Mouse (Mus musculus): ENCODE data around the gene Uchl1.

Gene Uchl1

DNA sequence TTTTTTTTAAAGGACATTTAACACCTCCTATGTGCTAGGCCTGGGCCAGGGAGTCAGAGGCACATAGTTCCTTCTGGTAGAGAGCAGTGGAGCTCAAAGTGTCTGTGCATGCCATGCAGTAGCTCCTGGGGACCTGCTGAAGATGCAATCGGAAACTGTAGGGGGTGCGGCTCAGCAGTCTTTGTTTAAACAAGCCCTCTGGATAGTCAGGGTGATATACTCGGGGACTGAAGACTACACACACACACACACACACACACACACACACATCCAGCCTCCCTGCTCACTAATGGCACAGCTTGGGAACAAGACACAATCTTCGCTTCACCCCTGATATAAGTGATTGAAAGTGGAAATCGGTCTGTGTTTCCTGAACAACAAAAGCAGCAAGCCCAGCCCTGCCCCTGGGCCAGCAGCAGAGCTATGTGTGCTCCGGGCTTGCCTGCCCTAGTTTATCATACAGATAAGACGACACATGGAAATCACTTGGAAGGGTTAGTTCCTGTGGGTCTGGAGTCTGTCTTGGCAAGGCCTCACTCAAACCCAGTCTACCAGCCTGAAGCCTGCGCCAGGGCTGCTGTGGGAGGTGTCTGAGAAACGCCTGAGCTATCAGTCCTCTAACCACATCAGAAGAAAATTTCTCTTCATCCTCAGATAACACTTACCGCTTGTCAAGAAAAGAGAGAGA lies 27.6 kb downstream of the Uchl1 start:
- in situ Hi-C loops (cut with MboI, MseI): loop anchor here (5.0 kb wide), 1 partner anchor 304 kb away; no protein-coding TSS in a partner anchor

DNA sequence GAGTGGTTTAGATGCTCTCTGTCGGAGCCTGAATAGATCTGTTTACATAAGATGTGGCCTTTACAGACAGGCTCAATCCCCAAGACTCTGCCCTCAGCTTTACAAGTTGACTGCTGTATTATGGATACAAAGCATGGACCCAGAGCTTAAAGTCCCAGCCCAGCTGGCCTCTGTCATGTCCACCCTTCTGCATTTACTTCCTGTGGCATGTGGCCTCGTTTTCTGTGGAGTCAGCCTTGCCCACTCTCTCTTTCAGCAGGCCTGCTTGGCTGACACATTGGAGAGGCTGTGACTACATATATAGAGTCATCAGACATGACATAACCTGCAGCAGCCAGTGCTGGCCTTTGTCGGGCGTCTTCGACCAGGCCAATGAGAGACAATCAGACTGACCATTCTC lies 32.0 kb downstream of the Uchl1 start:
- in situ Hi-C loops (cut with MboI, MseI): no loop called here

DNA sequence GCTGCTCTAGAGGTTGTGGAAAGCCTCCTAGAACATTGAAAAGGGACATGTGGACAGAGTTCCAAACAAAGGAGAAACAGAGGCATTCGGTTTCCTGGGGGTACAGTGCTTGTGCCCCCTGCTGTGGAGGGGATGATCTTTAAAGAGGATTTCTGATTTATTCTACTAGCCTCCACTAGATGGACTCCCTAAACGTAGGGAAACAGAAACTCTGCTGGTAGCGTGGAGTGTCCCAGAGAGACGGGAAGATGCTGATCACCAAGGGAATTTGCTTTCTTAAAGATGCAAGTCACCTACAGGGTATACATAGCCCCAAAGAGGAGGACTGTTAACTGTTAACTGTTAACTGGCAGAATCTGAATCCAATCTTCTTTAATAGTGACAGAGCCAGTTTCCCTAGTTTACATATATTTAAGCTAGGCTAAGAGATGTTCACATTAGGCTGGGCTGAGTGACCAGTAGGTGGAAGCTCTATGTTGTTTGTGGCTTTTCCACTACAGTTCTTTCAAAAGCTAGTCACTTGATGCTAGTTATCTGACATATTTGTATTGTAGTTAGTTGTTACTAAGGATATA lies 34.6 kb downstream of the Uchl1 start:
- in situ Hi-C loops (cut with MboI, MseI): no loop called here

DNA sequence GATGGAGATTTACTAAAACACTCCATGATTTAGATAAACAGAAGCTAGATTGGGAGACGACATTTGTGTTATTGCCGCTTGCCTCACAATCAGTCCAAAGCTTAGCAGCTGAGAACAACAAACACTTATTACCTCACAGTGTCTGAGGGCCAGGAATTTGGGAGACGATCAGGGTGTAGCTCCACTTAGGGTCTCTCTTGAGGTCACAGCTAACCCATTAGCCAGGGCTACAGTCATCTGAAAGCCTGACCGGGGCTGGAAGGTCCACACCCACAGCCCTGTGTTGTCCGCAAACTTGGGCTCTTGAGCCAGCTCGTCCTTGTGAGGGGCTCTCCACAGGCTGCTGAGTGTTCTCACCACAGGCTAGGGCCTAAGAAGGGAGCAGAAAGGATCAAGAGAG lies 36.9 kb downstream of the Uchl1 start:
- in situ Hi-C loops (cut with MboI, MseI): no loop called here

DNA sequence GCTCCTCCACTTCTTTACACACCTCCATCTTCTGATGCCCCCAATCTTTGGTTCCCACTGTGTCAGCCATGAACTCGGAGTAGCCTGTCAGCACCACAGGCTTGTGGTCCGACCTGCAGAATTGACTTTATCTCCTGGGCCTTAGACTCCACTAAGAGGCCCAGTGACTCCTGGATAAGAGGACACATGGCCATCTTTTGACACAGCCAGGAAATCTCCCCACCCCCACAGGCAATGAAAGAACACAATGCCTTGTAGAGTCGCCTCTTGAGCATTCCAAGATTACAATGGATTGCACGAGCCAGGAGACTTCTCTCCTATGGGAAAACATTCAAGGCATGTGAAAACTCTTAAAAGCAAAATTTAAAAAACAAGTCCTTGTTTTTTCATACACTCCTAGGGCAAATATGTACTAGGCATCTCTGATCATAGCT lies 39.6 kb downstream of the Uchl1 start:
- in situ Hi-C loops (cut with MboI, MseI): no loop called here

DNA sequence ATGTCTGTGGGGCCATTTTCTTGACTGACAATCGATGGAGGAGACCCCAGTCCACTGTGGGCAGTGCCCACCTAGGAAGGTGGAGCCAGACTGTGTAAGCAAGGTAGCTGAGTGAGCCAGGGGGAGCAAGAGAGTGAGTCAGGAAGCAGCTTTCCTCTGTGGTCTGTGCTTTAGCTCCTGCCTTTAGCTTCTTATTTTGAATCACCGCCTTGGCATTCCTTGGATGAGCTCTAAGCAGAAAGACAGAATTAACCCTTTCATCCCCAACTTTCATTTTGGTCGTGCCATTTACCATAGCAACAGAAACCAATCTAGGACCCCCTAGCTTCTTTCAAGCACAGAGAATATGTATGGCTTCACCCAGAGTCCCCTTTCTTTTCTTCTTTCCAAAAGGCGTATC lies 42.0 kb downstream of the Uchl1 start:
- in situ Hi-C loops (cut with MboI, MseI): no loop called here

DNA sequence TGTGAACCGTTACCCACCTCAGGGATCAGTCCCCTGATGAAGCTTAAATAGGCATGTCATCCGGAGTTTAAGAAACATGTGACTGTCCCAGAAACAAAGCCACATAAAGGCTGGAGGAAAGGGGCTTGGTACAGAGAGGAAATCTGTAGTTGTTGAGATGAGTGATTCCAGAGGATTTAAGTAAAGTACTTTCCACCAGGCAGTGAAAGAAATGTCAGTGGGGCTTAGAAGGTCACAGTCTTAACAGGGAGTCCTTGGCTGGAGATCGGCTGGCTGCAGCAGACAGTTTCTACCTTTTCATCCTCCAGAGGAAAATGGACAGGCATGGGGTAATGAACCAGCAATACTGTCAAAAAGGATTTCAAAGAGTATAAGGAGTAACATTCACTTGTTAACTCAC lies 42.5 kb downstream of the Uchl1 start:
- in situ Hi-C loops (cut with MboI, MseI): no loop called here

DNA sequence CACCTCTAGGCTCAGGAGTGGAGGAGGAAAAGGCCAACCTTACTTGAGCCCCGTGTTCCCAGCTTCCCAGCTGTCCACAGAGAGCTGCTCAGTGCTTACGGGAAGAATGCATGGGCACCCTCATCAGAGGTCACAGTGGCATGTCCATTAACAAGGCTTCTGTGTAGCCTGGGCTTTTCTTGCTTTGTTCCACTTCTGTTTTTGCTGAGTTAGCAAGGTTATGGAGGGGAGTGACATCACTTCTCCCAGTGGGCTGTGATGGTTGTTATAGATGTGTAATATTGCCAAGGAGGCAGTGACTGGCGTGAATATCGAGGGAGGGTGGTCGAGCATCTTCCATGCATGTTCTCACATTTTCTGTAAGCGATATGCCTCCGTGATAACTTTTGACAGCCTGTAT lies 43.0 kb downstream of the Uchl1 start:
- in situ Hi-C loops (cut with MboI, MseI): no loop called here

DNA sequence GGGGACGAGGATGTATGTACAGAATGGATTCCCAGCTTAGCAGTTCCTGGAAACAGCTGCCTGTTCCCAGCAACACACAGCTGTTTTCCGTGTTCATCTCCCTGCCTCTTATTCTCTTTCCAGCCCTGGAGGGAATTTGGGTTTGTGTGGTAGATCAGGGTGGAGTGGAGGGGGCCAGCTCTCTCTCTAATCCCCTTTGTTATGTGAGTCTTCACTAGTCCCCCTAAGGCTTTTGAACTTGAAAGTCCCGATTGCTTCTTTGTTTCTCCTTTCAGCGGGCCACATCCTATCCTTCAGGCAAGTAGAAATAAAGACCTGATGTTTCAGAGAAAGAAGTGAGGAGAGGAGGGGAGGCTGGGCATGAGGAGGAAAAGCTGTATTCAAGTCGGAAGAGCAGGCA lies 45.0 kb downstream of the Uchl1 start:
- in situ Hi-C loops (cut with MboI, MseI): no loop called here

DNA sequence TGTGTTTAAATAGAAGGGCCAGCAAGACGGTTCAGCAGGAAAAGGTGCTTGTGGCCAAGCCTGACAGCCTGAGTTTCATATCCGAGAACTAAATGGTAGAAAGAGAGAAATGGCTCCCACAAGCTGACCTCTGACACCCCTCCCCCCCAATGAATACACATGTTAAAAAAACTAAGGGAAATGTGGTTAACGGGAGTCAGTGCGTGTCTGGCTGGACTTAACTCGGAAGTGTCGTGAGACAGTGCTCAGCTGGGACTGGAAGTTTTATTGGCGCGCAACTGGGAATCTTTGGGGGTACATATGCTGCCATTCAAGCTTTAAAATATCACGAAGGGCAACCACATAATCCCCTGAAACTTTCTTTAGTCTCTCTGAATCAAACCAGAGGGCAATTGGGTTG lies 46.7 kb downstream of the Uchl1 start:
- in situ Hi-C loops (cut with MboI, MseI): no loop called here

DNA sequence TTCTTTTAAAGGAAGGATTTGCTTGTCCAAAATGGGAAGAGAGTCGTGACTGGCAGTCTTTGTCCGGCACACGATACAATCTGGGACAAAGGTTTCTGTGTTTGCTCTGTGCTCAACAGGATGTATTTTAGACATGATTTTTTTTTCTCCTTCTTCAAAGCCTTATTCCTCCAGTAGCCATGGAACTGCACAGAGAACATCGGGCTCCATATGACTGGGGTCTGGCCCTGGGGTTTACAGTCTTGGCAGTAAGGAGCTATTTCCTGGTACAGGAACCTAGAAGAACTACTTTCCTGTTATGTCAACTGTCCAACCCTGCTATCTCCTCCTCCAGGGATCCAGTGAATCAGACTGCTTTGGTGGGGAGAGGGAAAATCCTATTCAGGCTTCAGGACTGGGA lies 47.1 kb downstream of the Uchl1 start:
- in situ Hi-C loops (cut with MboI, MseI): no loop called here

DNA sequence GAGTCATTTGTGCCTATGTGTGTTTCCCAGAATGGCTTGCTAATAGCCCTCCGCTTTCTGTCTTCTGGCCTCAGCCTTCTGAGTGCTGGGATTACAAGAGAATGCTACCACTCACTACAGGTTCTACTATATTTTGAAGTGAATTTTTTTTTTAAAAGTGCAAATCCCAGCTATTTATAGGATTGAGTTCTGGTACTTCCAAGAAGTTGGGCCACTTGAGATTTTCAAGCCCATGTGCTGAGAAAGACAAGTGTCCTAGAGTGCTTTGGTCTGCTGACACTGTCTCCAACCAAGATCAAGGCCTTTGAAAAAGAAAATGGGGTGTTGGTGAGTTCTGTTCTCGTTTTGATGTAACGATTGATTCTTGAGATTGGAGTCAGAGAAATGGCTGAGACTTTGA lies 47.7 kb downstream of the Uchl1 start:
- in situ Hi-C loops (cut with MboI, MseI): no loop called here

DNA sequence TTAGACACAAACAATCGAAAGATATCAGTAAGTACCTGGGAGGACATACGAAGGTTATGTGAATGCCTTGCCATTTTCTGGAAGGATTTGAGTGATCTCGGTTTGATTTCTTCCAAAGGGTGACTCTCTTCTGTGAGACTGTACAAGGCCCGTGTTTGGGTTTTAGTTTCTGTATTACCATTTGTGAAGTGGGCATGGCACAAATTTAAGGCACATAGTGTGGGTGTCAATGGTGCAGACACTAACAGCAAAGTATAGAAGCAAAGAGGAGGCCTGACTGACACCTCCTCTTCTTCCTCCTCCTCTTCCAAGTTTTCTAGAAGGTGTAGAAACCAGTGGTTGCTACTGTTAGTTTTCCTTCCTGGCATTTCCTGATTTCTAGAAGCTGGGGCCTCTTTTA lies 53.4 kb downstream of the Uchl1 start:
- in situ Hi-C loops (cut with MboI, MseI): no loop called here

DNA sequence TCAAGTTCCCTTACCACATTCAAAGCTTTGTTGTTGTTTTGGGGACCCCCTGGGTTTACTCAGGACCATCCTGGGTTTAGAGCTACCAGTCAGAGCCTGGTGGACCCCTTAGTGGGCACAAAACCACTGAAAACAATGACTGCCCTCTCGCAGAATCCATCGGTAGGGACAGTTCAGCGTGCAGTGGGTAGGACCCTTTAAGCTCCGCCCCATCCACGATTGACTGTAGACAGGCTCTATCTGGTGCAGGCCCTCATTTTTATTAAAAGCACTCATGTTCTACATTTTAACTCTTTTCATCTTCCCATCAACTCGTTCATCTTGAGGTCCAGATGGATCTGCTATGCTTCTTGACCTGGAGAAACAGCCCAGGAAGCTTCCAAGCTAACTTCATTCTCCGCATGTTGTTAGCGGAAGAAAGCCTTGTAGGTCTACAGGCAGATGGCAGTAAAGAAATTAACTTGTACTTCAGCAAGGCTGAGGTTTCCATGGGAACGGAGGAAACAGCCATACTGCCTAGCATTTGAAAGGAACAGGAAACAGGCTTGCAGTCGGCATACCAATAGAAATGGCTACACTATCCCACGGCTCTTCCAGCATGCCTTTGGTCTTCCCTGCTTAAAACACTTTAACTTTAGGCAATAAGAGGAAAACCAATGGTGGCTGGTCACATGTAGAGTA lies 54.9 kb downstream of the Uchl1 start:
- in situ Hi-C loops (cut with MboI, MseI): no loop called here

DNA sequence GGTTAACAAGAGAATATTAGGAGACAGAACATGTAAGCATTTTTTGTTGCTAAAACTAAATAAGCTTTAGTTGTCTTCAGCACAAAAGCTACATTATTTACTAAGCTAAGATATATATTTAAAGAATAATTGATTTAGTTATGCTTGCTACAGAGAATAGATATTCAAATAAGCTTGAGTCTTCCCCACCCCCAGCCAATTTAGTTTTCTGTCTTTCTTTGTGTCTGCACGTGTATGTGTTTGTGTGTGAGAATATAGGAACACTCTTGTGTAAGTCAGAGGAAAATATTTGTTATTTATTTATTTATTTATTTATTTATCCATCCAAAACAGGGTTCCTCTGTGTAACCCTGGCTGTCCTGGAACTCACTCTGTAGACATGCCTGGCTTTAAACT lies 55.4 kb downstream of the Uchl1 start:
- in situ Hi-C loops (cut with MboI, MseI): no loop called here

DNA sequence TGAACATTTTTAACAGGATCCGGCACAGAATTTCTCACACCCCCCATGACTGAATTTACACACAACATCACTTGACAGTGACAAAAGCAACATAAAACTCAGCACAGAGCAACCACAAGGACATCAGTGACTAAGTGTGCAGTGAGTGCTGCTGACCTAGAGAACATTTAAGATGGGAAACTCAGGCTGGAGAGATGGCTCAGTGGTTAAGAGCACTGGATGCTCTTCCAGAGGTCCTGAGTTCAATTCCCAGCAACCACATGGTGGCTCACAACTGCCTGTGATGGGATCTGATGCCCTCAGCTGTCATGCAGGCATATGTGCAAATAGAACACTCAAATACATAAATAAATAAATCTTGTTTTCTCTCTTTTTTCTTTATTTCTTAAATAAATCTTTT lies 57.7 kb downstream of the Uchl1 start:
- in situ Hi-C loops (cut with MboI, MseI): no loop called here

Measured in T-helper 2 cell (primary cell).